Mouse (Mus musculus) ES-Bruce4 (cell line): ENCODE measurements at regions not wholly inside any gene's neighbourhood (a gene's known extent, or its start where the extent isn't known, plus 50 kb on each side); places are given as distances from the start of the nearest gene placed in this dataset.

ENCODE experiments used
- H3K27ac ChIP-seq: 2 replicates; pipeline ENCODE4 v1.5.1; 2012; ENCODE audit warnings: low read length, inconsistent platforms; ENCODE audit not compliant: insufficient read depth
- H3K27me3 ChIP-seq: 2 replicates; pipeline ENCODE4 v1.6.1; 2012; ENCODE audit warnings: mild to moderate bottlenecking, low read length, inconsistent platforms; ENCODE audit not compliant: control insufficient read depth, poor library complexity, insufficient read depth, severe bottlenecking
- H3K36me3 ChIP-seq: 2 replicates; pipeline ENCODE4 v1.6.1; 2012; ENCODE audit warnings: inconsistent platforms, mild to moderate bottlenecking, low read length, moderate library complexity; ENCODE audit not compliant: control insufficient read depth, poor library complexity, insufficient read depth, severe bottlenecking
- H3K4me1 ChIP-seq: one replicate; pipeline ENCODE4 v1.8.1; 2011; ENCODE audit warnings: low read length; ENCODE audit not compliant: control insufficient read depth, insufficient read depth
- H3K4me3 ChIP-seq: 2 replicates; pipeline ENCODE4 v1.5.1; 2011; ENCODE audit warnings: low read depth, mild to moderate bottlenecking, low read length
- H3K9ac ChIP-seq: 2 replicates; pipeline ENCODE4 v1.6.1; 2012; ENCODE audit warnings: low read depth, mild to moderate bottlenecking, inconsistent platforms; ENCODE audit not compliant: poor library complexity, severe bottlenecking
- H3K9me3 ChIP-seq: replicated peaks from 2 replicates; pipeline ENCODE4 v1.6.1; 2012; ENCODE audit warnings: mild to moderate bottlenecking, low read length, inconsistent platforms; ENCODE audit not compliant: control insufficient read depth, poor library complexity, insufficient read depth, severe bottlenecking
- CTCF ChIP-seq: IDR thresholded peaks from one replicate; pipeline ENCODE4 v1.8.1; 2011; ENCODE audit warnings: low read depth, low read length
- EP300 ChIP-seq: IDR thresholded peaks from 2 replicates; pipeline ENCODE4 v1.6.1; 2011; ENCODE audit warnings: low read depth, low read length; ENCODE audit not compliant: insufficient read depth
- POLR2A ChIP-seq: IDR thresholded peaks from one replicate; pipeline ENCODE4 v1.8.1; 2011; ENCODE audit warnings: low read length; ENCODE audit not compliant: insufficient read depth

- TF ChIP-seq EP300, result no peak
- no peak for TF ChIP-seq POLR2A
- TF ChIP-seq CTCF, result no peak
- Histone ChIP-seq H3K9me3 (no peaks in the 10 kb centered on the region), H3K4me3 (no peak overlapping the region)
Observed at GRCm38 (mm10) chr15:96775129-96775528, 75.6 kb upstream of the Slc38a2 start.

DNA sequence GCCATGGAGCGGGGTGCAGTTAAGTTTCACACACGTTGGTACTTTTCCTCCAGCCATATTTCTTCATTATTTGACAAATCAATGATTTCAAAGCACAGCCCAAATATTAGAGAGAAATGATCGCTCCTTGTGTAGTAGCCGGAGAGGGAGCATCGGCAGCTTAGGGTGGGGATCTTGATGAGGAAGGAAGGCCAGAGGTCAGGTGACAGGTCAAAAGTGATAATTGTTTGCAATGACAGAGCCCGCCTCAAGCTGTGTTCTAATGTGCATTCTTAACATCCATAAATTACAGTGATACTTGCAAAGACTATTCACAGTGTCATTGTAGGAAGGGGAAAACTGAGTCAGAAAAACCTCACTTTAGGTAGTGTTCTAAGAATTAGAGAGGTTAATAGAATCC is 75.1 kb upstream of the Slc38a2 start:
- Histone ChIP-seq H3K9ac (no peak overlapping the region), H3K36me3 (no peaks in the 10 kb centered on the region), H3K9me3 (no peaks in the 10 kb centered on the region), H3K27me3 (no peaks in the 10 kb centered on the region), H3K27ac (no peak overlapping the region), H3K4me3 (no peak overlapping the region), H3K4me1 (no peaks in the 10 kb centered on the region)
- TF ChIP-seq POLR2A (no peak), CTCF (no peak), EP300 (no peak)

More at GRCm38 (mm10) chr15:96775129-96775528, 75.6 kb upstream of the Slc38a2 start:
- H3K27me3 ChIP-seq, result no peaks in the 10 kb centered on the region
- H3K9ac ChIP-seq, result no peak overlapping the region
- no peaks in the 10 kb centered on the region for H3K36me3 ChIP-seq
- no peaks in the 10 kb centered on the region for H3K4me1 ChIP-seq
- no peak overlapping the region for H3K27ac ChIP-seq

- TF ChIP-seq EP300 (no peak), POLR2A (no peak), CTCF (no peak)
- H3K36me3 ChIP-seq, result no peaks in the 10 kb centered on the region
- H3K9ac ChIP-seq, result no peak overlapping the region
- no peaks in the 10 kb centered on the region for H3K9me3 ChIP-seq
- no peak overlapping the region for H3K27ac ChIP-seq
- H3K4me1 ChIP-seq, result no peaks in the 10 kb centered on the region
- H3K27me3 ChIP-seq, result no peaks in the 10 kb centered on the region
- H3K4me3 ChIP-seq, result no peak overlapping the region
Observed at GRCm38 (mm10) chr15:96773656-96774055, 74.1 kb upstream of the Slc38a2 start.

- Histone ChIP-seq H3K4me1 (no peaks in the 10 kb centered on the region), H3K27me3 (no peaks in the 10 kb centered on the region), H3K9me3 (no peaks in the 10 kb centered on the region), H3K27ac (no peak overlapping the region), H3K36me3 (no peaks in the 10 kb centered on the region), H3K4me3 (no peak overlapping the region), H3K9ac (no peak overlapping the region)
- TF ChIP-seq CTCF (no peak), POLR2A (no peak), EP300 (no peak)
Observed at GRCm38 (mm10) chr15:96772701-96773100, 73.2 kb upstream of the Slc38a2 start.

GRCm38 (mm10) chr15:96770786-96771185 is 71.3 kb upstream of the Slc38a2 start:
- no peak overlapping the region for H3K4me3 ChIP-seq
- TF ChIP-seq EP300, result no peak
- no peak for TF ChIP-seq CTCF
- no peak for TF ChIP-seq POLR2A

GRCm38 (mm10) chr15:96770299-96770698 is 70.8 kb upstream of the Slc38a2 start:
- Histone ChIP-seq H3K4me1 (no peaks in the 10 kb centered on the region), H3K27ac (no peak overlapping the region), H3K9ac (no peak overlapping the region), H3K9me3 (no peaks in the 10 kb centered on the region), H3K36me3 (no peaks in the 10 kb centered on the region), H3K4me3 (no peak overlapping the region), H3K27me3 (no peaks in the 10 kb centered on the region)
- TF ChIP-seq EP300, result no peak
- no peak for TF ChIP-seq POLR2A
- TF ChIP-seq CTCF, result no peak

More at GRCm38 (mm10) chr15:96770786-96771185, 71.3 kb upstream of the Slc38a2 start:
- Histone ChIP-seq H3K36me3 (no peaks in the 10 kb centered on the region), H3K27me3 (no peaks in the 10 kb centered on the region), H3K9ac (no peak overlapping the region), H3K27ac (no peak overlapping the region), H3K9me3 (no peaks in the 10 kb centered on the region), H3K4me1 (no peaks in the 10 kb centered on the region)
